Mouse (Mus musculus): ENCODE data around the gene Dmgdh.

GRCm38 (mm10) chr13:93792945-93793642, 118.9 kb downstream of the Dmgdh start:
- TF ChIP-seq POLR2A (IDR thresholded peaks at IDR 0.05; ENCODE audit: low read depth, low read length) (no peak), CTCF (IDR thresholded peaks at IDR 0.05; ENCODE audit: borderline replicate concordance, insufficient read depth, low read length) (no peak)

Measured in embryonic fibroblast, embryonic 13.5 days (primary cell).